Mouse (Mus musculus) frontal cortex, postnatal 14 days (tissue): Measurements from ENCODE around the gene Iqschfp.
A peak's percentile ranks its signal among the peaks of the same experiment; 100 is the strongest.

Experiments
- DNase-seq, 2 experiments: peaks; one replicate each; pipeline ENCODE4 v3.0.0; 2022; ENCODE audit warnings: low spot score in 2 of 2

Iqschfp gene

DNA sequence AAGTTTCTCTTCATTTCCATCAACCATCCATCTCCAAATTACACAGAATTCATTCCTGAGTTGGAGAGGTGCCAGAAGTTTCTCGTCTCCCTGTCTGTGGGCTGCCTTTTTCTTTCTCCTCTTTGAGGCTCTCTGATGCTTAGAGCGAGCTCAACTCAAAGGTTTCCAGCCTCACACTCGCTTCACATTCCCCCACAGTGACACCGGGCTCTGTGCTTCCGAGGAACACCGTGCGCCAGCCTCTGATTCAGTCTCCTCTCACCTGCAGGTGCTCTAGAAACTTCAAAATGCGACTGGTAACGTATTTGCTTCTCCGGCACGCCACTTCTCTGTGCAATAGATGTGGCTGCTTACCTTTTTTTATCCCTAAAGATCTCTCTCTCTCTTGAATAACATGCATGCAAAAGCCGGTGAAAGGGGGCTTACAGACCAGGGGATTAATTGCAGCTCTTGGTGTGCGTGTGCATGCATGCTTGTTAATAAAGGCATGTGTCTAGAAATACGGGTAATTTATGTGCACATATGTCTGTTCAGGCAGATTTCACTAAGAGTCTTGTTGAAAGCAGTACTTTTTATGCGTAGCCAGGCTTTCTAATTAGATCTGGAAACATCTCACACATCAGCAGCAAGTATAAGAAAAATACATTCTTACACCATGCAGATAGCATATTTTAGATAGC is at the start of gene Iqschfp, which contains the start of gene Iqcj:
Gene Iqschfp (plus strand): TSS at position 207 of the 680 bp plus-strand sequence.
Gene Iqcj (plus strand): TSS at position 195 of the 680 bp plus-strand sequence.
- DNase-seq, result peak; percentile 7 to 14

DNA sequence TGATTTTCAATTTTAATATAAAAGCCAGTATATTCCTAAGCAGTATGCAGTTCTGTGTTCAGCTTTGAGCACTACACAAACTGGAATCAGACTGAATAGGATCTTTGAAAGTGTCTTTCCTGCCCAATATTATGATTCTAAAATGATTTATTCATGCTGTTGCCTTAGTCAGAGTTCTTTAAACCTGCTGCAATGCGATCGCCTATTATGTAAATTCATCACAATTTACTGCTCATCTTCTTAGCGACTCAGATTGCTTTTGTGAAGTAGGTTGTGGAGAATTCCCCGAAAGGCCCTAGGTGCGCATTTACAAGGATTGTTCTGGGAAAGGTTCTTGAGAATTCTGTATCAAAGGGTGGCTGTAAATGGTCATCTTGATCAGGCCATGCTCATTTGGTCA is 39.6 kb upstream of the Iqschfp start:
- no peak for DNase-seq

DNA sequence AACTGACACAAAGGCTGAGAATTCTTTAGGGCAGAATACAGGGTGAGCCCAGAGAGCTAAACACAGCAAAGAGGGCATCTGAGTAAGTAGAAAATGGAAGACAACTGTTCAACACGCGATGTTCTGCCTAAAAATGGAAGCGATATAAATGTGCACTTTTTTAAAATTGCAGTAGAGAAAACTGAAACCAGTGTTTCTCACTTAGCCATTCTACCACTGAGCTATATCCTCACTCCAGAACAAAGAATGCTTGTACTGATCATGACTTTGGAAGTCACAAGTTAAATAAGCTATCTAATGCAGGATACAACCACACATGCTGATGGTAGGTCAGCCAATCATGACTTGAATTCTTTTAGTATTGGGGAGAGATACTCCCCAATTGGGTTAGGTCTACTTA is 30.5 kb upstream of the Iqschfp start:
- DNase-seq, result no peak

DNA sequence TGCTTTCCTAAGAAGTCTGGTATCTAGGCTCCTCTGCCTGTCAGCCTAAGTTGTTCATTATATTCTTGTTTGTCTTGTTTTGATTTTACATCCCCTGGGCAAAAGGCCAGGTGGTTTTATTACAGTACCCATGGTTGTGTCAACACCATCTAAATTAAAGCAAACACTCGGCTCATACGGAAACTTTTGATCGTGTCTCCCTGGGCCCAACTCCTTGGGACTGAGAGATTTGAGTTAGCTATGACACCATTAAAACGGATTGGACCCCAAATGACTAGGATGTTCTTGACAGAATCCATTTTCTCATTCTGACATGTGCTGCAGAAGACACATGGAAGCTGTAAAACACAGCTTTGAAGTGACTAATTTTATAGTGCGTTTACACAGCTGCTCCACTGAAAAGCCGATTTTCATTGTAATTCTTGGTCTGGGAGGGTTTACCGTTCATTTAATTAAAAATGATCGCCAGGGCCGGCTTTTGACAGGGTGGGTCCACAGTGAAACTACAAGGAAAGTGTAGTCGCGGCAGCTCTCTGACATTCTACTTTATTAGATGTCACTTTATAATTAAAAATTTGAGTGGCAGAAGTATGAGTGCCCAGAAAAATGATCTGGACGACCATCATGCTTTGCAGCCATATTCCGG is 24.5 kb upstream of the Iqschfp start:
- DNase-seq, result no peak

DNA sequence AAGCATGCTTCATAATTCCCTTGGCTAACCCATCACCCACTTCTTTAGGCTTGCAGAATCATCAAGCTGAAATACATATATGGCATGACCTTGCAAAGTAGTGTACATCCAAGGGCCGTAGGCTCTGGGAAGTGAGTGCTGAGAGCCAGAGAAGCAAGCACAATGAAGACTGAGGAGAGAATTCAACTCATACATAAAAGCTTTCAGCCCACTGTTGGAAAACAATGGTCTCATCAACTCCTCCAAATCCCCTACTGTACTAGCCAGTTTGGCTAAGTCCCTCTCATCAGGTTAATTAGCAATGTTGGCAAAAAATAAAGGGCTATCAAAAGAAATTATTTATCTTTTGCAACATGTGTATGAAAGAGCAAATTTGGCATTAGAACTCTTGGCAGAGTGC is 22.6 kb upstream of the Iqschfp start:
- DNase-seq, result no peak

DNA sequence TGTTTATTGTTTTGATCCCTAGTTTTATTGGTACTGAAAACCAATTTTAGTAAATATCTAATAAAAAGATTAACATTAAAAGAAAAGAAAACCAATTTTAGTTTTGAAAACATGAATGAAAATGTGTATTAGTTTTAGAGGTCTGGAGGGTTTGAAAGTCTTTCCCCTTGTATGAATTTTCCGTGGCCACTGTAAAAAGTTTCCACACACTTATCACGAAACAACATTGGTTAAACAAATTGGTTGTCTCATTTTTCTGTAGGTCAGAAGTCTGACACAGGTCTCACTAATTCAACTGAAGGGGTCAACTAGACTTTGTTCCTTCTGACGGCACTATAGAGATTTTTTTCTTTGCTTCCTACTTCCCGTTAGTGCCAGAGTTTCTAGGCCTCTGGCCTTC is 14.8 kb upstream of the Iqschfp start:
- no peak for DNase-seq

DNA sequence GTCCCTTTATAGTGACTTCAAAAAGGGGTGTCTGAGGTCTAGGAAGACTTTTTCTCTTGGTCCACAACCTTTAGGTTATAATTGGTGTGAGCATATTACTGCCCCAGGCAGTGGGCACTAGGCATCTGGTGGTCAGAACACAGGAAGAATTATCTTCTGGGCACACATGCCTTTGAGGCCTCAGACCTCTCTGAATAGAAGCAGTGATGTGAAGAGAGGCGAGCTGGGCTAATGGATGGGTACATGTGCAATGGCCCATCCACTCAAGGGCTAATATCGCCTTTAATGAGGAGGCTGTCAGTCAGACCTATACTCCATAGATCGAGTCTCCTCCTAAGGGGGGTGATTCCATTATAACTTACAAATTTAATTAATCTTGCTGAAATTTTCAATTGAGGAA is 7.7 kb upstream of the Iqschfp start:
- no peak for DNase-seq

DNA sequence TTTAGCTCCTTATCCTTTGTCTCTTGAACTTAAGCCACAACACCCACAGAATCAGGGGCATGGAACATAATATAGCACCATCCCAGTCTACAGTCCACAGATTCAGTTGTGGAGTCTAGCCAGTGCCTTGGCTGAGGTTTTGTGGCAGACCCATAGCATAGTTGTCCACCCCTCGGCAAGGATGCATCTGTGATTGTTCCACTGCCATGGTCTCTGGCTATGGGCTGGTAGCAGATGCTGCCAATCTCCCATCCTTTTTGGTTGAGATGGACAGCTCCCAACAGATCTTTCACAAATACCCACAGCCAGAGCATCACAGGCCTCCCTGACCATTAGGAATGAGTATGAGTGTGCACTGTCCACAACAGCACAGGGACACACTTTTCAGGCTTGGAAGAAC is 5.9 kb upstream of the Iqschfp start:
- DNase-seq, result no peak

DNA sequence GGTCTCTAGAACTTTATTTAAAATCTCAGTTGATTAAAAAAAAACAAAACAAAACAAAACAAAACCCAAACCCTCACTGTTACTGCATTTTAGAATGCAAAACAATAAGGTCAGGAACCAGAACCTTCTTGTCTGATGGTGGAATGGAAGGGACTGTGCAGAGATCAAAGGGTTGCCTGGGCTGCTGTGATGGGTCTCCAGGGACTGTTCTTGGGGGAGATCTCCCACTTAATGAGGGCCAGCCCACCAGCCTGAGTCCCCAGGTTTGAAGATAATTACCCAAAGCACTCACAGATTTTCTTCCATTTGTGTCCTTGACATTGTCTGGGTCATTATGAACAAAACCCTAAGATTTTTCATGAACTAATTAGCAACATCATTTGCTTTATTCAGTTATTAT is 4.8 kb upstream of the Iqschfp start:
- DNase-seq, result no peak

DNA sequence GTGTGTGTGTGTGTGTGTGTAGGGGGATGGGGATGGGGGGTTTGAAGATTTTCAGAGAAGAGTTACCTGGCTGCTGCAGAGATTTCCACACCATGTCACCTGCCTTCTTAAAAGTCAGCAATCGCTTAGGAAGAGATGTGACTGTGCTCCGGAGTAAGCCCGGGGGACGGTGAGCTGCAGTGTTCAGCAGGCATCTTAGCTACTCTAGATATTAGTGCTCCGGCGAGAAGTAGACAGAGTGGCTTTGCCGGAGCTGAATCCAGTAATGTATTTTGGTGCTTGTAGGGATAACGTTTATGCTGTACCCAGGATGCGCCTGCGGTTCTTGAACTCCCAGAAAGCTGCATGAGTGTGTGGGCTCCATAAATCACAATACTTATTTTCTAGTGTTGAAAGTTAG is 736 bp downstream of the Iqschfp start:
- DNase-seq, result peak in 1 of 2 experiments; percentile 10

DNA sequence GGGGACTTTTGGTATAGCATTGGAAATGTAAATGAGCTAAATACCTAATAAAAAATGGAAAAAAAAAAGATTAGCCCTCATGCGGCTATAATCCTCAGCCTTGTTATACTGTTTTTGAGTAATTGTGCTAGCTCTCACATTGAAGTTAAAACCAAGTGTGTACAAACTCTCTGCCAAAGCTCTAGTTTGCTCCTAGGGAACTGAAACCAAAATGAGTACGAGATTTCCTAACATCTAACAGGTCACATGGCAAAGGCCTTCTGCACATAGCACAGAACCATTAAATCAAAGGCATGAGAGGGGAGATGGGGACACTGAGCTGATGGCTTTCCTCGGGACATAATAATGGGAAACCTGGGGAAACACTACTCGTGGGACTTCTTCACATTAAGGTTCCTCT is 10.5 kb downstream of the Iqschfp start:
- DNase-seq, result no peak

DNA sequence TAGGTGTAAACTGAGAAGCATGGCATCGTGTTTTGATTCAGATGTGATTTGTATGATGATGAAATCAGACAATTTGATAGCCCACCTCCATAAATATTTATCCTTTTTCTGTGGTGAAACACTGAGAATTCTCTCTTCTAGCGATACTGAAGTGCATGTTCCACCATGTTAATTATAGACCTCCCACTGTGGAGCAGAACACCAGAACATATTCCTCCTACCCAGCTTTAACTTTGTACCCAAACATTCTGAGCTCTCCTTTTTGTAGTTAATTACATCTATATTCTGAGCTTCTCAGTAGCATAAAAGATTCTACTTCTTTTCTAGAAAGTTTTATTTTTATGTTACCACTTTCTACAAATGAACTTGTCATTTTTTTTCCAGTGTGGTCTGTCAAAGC is 16.6 kb downstream of the Iqschfp start:
- no peak for DNase-seq

DNA sequence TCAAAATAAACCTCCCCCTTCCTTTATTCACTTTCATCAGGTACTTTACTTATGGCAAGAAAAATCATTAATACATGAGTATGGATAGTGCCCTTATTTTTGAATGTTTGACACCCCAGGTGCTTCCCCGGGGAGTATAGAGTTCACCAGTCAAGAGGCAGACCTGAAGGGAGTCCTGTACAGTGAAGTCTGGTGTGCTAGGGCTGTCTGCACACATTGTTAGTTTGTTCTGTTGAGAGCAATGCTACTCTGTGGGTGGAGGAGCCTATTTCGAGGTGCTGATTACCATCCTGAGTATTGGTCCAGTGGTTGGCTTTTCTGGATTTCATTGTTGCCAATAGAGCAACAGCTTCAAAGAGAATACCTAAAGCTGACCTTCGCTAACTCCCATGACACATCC is 26.1 kb downstream of the Iqschfp start:
- DNase-seq, result no peak

DNA sequence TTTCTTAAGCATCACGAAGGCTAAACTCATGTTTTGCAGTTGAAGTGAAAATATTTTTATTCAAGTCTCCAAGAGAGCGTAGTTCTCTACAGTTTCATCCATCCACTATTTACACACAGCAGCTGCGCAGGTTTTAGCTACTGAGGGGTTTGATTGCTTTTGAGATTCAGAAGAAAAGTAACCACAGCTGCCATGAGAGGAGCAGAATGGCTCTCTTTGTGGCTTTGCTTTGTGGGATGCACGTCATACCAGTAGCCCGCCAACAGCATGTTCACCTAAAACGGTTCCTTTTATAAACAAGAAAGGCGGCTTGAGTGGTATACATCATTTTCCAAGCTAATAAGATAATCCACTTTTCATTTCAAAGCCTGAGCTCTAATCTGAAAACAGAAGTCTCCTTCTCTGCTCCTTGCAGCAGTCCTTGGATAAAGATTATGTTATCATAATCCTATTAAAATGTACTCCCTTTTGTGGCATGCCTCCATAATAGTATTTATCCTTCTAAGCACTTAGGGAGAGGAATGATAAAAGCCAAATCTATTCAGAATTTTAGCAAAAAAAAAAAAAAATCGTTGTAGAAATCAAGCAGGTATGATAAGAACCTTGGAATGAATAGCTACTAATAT is 26.7 kb downstream of the Iqschfp start:
- DNase-seq, result no peak

DNA sequence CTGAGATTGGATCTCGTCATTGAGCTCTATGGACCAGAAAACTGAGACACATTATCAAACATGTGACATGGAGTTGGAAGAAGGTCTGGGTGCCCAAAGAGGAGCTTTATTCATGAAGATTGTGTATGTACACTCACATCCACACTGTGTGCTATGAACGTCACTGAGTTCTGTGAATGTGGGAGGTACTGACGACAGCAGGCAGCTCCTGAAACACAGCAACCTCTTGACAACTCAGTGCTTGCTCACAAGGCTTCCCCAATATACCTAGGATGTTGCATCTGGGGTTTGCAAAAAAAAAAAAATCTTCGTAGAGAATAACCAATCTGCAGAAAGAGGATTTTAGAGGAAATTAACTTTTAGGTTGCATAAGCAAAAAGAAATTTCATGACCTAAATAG is 31.1 kb downstream of the Iqschfp start:
- no peak for DNase-seq

DNA sequence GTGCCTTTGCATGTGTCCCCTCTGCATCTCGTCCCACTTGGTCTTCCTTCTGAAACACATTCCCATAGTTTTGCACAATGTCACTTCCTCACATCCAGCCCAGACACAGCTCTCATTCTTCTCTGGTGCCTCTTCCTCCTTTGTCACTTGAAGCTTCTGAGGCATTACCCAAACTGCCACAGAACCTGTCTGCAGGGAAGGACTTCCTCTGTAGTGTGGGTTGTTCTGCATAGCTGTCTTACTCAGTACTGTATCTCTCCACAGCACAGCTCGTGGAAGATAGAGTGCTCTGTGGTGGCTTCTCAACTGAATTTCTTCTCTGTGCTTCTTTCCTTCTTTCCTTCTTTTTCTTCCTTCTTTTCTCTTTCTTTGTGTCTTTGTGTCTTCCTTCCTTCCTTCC is 33.4 kb downstream of the Iqschfp start:
- DNase-seq, result no peak

DNA sequence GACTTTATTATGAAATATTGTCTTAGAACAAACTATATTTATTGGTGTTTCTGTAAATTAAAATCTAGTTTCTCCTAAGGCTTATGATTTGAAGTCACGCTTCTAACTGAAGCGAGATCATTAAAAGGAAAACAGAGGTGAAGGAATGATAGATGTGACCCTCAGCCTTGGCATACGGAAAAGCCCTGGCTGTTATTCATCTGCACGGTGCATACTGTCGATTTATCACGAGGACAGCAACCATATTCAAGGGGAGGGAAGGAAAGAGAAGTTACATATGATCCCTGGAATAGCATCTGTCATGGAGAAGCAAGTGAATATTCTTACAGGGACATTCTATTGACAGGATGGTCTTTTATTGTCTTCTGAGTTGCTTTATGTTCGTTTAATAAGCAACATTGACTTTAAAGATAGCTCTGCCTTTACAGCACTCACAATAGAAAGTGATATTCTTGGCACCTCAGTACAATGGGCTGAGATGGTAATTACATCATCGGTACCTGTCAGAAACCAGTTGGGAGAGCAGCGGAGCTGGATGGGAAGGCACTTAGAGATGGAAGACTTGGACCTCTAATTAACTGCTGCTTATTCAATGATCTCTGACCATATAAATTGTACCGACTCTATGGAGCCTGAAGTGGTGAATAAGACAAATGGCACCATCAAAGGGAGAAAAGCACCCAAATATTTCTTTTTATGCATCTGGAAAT is 38.5 kb downstream of the Iqschfp start:
- DNase-seq, result no peak

DNA sequence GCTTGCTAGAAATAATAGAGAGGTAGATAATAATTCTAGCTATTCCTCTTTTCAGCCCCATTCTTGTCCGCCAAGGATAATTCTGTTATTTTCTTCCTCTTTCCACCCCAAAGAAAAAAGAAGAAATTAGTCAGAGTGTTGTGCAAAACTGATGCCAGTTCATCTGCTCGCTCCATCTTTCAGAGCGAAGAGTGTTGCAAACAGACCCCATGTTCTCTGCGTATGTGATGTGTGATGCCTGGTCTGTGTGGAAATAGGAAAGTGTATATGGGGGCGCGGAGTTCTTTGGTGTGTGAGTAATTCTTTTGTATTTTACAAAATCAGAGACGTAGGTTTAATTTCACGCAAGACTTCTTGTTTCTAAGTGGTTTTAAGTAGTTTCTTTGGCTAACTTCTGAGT is 39.1 kb downstream of the Iqschfp start:
- DNase-seq, result no peak

DNA sequence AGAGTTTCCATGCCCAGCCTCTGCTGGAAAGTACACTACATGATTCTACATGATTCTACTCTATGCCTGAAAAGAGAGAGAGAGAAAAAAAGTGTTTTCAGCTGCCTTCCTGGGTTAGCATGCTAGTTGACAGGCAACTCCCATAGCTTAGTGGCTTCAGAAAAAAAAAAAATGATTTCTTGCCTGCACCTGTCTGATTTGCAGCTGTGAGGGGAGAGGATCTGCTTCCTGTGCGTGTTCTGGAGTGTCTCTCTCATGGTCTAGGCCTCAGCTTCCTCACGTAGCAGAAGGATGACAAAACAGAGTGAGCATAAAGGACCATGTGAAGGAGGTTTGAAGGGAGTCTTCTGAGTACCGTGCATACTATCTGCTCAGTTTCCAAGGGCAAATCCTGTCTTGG is 39.9 kb downstream of the Iqschfp start:
- no peak for DNase-seq

DNA sequence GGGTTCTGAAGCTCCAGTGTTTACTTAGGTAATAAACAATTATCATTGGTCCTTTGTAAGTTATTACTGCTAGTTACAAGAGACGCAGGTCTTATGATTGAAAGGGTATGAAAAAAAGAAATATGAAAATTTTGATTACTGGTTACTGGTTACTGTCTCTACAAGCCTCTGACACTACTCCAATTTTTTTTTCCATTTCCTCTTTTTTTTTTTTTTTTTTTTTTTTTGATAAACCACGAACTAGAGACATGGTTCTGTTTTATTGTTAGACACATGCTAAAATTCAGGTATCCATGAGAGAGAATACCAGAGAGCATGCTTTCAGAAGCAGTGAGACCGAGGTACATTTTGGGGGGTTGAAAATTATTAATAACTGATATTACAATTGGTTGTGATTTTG is 43.8 kb downstream of the Iqschfp start:
- no peak for DNase-seq

DNA sequence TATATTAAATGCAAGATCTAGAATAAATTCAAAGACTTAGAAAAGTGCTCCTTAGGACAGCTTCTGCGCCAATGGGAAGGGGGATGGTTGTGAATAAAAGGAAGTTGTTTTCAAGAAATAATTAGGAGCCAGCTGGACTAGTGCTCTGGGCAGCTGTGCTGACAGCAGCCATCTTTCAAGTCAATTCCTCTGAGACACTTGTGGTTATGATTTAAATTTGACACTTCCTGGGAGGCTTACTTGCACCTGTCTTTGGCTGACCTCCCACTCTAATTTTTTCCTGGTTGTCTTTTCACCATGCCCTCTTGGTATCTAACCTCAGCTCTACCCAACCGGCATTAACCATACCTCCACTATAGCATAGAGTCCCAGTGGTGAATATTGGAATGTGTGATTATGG is 55.0 kb downstream of the Iqschfp start:
- no peak for DNase-seq

DNA sequence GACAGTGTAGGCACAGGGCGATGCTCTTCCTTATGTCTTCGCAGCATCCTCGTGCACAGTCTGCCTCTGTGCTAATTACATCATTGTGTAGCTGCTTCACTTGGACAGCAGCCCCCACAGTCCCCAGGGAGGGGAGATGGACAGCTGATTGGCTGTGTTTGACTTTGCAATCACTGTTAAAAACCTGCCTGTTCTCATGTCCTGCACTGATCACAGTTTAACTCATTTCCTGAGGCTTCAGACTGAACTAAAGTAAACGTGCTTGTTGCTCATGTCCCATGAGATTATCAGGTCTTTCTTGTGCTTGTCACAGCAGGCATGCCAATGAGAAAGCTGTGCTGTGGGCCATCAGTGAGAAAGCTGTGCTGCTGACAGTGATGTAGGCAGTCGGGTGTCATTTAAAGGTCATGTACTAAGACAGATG is 60.5 kb downstream of the Iqschfp start:
- no peak for DNase-seq
